Mouse (Mus musculus) urinary bladder, postnatal 14 days (tissue): Measurements from ENCODE around the gene Slc43a3.

ENCODE experiments used
- DNase-seq: peaks from one replicate; pipeline ENCODE4 v3.0.0; 2021; ENCODE audit warnings: low spot score

Slc43a3 gene

DNA sequence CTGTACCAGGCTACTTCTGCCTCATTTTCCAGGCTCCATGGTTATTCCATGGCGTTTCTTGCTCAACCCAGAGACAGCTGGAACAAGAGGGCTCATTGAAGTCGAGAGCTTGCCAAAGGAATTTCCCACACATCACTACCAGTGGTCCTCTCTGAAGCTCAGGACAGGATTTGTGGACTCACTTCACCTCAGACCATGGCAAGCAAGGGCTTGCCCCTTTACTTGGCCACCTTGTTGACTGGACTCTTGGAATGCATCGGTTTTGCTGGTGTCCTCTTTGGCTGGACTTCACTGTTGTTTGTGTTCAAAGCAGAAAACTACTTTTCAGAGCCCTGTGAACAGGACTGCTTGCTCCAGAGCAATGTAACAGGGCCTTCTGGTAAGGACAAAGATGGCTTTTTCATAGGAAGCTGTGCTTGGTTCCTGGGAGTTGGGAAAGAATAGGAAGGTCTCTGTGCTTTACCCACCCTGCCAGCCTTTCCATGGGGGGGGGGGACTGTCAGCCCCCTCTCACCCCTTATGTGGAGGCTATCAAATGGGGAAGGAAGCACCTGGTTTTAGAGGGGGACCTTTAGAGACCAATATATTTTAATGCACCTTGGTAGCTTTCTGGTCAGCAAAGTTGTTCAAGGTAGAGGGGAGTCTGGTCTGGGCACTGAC lies 1.2 kb downstream of the Slc43a3 start:
- no peak for DNase-seq

DNA sequence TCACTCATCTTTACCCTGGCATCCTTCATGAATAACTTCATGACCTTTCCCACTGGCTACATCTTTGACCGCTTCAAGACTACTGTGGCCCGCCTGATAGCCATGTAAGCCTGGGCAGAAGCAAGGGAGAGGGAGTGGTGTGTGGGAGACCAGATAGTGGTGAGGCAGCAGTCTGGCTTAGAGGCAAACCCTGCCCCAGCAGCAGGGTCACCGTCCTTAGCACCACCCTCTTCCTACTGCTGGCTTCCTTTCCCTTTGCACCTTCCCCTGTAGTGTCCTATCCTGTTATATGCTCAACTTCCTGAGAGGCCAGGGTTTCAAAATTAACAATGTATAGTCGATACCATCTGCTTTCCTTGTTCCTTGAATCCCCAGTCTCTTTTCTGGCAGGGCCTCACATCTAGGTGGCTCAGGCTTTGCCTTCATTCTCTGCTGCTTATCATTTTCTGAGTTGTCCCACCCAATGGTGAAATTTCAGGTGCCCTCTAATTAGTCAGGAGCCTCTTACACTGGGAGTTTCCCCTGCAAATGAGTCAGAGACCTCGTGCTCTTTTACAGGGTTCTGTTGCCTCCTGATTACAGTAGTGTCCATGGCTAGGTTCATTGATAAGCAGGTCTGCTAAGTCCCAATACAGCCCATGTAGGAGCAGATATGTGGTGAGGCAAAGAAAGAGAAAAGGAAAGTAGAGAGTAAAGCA lies 2.0 kb downstream of the Slc43a3 start:
- no peak for DNase-seq

DNA sequence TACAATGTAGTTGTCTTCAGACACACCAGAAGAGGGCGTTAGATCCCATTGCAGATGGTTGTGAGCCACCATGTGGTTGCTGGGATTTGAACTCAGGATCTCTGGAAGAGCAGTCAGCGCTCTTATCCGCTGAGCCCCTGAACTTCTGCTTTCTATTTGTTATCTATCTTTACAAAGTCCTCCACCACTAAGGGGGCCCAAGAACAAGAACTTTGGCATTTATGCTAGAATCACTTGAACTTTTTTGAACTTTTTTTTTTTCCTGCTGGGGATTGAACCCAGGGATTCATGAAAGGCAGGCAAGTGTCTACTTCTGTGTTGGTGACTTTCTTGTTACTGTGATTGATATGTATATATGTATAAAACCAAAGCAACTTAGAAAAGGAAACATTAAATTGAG lies 2.9 kb downstream of the Slc43a3 start:
- DNase-seq, result no peak

DNA sequence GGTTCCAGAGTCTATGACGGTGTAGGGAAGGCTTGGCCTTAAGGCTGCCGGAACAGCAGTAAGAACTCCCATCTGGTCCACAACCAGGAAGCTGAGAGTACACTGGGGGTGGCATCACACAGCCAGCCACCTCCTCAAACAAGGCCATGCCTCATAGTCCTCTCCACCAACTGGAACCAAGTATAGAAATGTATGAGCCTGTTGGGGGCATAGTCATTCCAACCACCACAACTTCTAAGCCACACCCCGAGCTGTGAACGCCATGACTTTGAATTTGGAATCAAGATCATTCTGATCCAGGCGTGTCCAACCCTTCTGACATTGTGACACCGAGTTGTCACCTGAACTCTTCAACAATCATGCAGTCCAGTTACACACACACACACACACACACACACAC lies 3.3 kb downstream of the Slc43a3 start:
- no peak for DNase-seq

DNA sequence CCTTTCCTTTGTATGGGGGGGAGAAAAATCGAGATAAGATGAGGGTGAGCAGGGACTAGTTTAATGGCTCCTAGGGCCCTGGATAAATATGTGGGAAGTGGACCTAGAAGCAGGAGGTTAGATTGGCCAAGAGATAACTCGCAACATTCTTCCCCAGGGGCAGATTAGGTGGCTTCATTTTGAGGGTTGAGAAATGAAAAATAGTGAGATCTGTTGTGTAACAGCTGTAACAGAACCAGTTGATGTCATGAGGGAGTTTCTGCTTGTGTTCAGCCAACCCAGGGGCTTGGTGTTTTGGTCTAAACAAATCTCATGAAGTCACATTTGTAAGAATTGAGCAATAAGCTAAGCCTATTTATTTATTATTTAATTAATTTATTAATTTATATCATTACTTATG lies 5.0 kb downstream of the Slc43a3 start:
- DNase-seq, result no peak

DNA sequence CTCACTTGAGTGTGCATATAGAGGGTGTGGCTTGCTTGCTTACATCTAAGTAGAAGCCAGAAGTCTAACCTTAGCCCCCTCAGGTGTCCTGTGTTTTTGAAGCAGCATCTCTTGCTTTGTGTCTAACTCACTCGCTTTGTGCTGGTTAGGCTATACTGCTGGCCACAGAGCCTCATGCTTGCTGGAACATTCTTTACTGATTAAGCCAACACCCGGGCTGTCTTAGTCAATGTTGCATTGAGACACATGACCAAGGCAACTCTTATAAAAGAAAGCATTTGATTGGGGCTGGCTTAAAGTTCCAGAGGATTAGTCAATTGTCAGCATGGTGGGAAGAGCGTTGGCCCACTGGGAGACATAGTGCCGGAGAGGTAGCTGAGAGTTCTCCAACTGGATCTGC lies 5.4 kb downstream of the Slc43a3 start:
- no peak for DNase-seq

DNA sequence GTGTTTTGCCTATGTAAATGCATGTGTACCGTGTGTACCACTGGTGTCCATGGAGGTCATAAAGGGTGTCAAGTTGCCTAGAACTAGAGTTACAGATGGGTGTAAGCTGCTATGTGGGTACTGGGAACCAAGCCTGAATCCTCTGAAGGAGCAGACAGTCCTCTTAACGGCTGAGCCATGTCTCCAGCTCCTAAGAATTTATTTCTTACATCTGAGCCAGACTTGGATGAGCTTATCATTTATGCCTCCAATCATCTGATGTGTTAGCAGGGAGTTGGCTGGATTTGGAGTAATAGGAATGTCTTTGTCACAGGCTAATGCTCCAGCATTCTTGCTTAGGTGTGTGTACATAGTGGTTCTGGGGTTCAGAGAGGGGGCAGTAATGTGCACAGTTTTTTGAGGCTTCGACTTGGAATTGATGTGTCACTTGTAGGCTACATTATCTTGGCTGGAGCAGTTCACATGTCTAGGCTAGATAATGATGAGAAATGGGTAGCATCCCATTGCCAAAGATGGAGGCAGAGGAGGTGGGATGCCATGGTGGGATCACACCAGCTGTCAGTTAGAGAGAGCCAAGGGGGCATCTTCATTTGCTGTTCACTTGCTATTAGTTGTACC lies 10.9 kb downstream of the Slc43a3 start:
- no peak for DNase-seq

DNA sequence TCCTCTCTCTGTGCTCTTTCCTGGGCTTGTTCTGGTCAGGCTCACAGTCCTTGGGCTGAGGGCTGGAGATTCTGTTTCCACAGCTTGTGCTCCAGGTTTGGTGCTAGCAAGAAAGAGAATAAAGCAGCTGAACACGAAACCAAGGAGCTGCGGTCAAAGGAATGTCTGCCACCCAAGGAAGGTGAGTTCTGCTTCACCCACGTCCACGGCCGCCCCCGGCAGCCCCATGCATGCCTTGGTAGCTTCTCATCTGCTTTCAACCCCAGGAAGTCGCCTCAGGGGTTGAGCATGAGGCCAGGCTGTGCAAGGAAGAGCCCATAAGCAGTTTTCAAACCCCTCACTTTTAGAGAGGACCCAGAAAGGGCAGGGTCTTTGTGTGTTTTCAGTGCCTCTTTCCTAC lies 11.9 kb downstream of the Slc43a3 start:
- DNase-seq, result no peak

DNA sequence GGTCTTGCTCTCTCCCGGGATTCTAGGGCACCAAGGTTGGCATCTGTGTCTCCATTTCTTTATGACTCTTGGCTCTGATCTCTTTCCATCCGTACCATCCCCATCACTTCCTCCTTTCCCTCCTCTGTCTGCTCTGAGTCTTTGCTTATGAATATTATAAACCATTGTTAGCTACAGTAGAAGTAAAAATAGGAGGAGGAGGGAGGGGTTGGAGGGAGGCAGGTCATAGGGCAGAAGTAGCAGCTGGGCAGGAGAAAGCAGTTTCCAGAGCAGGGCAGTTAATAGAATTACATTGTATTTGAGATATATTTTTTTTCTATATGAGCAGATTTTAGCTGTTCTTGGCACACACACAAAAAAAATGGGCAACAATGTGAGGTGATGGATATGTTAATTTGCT lies 12.3 kb downstream of the Slc43a3 start:
- no peak for DNase-seq

DNA sequence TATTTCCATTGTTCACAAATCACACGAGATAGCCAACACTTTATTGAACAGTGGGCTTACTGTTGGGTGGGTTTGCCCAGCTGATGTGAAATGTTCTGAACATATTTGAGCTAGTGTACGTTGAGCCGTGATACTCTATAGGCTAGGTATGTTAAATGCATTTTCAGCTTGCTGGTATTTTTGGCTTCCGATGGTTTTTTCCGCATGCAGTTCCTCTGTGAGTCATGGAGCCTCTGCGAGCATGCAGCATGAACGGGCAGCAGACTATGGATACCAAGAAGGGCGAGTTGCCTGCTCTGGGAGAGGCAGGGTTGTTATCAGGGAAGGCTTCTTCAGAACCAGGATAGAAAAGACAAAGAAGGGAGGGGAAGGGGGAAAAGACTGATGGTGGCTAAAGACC lies 14.6 kb downstream of the Slc43a3 start:
- no peak for DNase-seq

DNA sequence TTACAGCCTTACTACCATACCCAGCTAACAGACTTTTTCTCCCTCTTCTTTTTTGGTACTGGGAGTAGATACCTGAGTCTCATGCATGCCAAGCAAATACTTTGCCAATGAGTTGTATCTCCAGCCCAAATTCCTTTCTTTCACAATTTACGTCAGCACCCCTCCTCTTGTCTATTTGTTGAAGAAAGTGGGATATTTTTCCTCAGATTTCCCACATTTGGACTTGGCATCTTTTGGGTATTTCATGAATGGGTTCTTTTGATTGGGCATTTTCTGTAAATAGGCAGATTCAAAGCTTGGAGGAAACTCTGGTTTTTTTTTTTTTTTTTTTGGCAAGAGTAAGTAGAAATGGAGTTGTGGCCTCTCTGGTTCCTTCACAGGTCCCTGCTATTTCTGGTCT lies 15.9 kb downstream of the Slc43a3 start:
- DNase-seq, result no peak

DNA sequence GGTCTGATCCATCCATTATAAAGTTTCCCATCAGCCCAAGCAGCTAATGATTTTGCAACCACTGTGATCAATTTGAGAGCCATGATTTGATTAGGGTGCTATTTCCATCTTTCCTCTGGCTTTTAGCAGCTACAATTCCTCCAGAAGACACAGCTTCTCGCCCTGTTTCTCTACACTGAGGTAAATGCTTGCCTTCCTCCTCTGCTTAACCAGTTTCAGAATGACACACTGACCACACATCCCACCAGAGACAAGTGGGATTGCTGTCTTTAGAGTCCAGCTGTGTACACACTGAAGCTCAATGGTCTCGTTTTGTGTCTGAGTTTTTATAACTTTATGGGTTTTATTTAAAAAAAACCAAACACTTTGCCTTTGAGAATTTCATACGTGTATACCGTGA lies 16.3 kb downstream of the Slc43a3 start:
- DNase-seq, result no peak

DNA sequence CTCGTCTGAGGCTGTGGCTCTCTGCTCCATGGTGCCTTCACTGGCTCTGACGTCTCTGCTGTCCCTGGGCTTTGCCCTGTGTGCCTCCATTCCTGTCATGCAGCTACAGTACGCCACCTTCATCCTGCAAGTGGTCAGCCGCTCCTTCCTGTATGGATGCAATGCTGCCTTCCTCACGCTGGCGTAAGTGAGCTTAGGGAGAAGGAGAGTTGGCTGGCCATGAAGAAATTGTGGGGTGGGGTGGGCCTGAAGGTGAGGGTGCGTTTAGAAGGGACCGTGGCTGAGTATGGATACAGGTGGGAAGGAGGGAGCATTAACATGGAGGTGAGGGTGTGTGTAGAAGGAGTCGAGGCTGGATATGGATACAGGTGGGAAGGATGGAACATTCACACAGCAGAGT lies 19.1 kb downstream of the Slc43a3 start:
- no peak for DNase-seq

DNA sequence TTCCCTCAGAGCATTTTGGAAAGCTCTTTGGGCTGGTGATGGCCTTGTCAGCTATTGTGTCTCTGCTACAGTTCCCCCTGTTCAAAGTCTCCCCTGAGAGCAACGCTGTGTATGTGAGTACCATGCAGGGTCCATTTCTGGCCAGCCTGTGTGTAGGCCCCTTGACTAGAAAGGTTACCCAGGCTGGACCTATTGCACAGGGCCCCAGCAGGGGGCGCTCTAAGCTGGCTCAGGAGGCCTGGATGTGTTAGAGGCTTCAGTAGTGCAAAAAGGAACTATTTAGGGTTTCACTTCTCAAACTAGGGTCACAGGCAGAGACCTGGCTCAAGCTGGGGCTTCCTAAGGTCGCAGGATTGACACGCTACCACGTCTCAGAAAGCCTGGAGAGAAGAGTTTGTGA lies 19.9 kb downstream of the Slc43a3 start:
- DNase-seq, result peak; percentile 46

DNA sequence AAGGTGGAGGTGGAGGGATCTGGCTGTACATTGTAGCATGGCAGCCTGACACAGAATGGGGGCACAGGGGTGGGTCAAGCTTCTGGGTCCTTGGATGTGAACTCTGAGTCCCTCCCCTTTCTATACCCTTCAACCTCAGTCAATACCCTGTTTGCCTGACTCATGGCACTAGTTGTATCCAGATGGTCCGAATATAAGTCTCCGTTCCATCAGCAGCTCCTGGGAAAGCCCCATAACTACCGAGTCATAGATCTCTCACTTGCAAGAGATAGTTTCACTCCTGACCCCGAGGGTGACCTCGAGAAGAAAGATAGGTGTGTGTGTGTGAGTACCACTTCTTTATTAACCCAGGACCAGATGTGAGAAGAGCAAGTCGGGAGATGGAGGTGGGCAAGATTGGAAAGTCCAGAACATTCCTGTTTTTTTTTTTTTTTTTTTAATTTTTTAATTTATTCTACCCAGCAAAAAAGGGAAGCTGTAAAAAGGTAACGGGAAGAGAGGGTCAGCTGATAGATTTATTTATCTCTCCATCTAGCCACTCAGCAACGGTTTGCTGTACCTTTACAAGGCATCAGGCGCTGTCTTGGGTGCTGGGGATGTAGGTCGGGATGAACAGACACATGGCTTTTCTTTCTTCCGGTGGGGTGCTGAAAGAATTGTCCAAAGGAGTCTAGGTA lies 22.3 kb downstream of the Slc43a3 start:
- no peak for DNase-seq

DNA sequence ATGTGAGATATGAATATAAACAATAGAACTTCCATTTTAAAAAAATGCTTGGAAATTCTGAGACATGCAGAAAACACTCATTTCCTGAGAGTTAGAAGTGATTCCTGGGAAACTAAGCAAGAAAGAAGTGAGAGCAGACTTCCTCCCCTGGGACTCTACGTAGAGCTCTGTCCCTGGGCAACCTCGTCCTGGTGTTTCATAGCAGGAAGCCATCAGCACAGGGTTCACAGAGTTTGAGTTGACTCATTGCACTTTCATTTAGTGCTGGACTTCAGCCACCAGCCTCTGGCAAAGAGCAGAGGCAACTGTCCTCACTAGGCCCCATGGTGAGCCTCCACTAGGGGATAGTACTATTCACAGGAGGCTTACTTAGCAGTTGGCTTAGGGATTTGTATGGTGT lies 24.9 kb downstream of the Slc43a3 start:
- peak; percentile 65 for DNase-seq

DNA sequence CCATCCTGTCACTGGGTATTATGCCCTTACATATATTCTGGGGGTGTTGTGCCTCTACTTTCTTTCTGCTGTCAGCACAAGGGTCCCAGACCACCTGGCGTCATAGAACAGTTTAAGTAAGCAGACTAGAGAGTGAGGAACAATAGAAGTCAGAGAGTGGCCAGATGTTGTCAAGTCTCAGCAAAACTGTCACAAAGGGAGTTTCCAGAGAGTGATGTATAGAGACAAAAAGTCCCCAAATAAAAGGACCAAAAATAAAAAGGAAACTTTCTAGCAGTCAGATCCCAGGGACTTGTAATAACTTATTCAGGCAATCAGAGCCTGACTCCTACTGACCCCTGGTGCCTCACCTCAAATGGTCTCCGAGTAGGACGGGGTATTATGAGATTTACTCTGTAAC lies 25.5 kb downstream of the Slc43a3 start:
- no peak for DNase-seq

DNA sequence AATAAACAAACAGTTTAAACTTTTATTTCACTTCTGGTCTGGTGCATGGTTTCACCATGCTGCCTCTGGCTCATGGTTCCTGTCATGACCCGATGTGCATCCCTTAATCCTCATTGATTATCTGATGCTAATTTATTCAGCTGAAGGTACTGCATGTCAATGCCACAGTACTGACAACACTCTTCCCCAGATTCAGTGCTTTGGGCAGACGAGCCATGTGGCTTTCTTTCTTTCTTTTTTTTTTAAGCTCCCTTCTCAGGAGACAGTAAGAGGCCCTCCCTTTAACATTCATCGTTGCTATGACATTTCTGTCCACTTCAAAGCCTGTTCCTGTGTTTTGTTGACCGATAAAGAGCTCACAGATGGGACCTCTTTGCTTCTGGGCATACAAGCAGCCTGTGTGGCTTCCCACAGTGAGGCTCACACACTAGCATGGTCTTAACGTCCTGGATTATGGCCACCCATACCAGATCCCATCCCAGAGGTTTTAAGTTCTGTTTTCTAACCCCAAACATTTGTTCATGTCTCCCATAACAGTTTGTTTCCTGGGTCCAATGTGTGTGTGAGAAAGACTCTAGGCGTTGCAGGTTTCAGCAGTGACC lies 26.6 kb downstream of the Slc43a3 start:
- no peak for DNase-seq

DNA sequence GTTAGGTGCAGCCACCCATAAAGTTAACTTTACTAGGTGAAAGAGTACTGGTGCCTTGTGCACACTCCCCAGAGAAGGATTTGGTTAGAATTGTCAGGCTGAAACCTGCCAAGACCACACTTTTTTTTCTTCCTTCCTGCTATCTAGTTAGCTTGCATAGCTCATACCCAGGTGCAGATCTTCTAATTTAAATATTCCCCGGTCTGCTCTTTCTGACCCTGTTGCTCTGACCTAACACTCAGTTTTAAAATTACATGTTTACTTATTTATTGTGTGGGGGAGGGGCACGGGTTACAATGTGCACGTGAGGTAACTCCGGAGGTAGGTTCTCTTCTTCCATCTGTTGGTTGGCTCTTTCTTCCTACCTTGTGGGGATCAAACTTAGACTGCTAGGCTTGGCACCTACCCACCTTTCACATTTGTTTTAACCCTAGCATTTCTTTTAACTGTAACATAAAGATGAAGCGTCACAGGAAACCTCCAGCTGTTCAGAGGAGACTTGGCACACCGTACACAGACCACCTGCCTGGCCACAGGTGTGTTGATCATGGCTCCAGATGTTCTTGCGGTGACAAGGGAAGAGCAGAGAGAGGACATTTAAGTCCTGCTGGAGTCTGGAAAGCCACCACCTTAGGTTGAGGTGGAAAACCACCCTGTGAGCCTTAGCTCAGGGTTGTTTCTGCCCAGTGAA lies 27.9 kb downstream of the Slc43a3 start:
- no peak for DNase-seq

DNA sequence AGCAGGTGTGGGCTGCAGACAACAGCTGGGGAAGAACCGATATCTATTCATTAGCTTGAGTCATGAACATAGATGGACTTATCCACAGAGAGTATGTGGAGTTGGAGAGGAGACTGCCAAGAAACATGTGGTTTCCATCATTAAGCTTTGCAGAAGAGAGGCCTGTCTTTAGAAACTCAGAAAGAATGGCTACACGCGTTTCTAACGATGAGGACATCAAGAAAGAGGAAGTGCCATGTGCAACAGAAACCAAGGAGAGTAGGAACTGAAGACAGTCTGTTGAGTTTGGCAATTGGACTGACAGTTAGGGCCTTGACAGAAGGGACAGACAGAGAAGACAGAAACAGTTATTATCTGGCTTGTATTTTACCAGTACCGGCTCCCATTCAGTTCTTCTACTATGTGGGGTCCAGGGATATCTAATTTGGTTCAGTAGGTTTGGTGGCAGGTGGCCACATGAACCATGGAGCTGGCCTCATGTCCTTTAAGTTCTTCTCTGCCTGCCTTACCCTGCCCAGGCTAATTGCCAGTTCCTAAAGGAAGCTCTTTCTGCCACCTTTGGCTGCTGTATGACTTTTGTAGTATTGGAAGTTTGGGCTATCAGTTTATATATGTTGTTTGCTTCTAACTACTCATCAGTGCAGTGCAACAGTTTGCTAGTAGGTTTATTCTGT lies 31.1 kb downstream of the Slc43a3 start:
- DNase-seq, result no peak

DNA sequence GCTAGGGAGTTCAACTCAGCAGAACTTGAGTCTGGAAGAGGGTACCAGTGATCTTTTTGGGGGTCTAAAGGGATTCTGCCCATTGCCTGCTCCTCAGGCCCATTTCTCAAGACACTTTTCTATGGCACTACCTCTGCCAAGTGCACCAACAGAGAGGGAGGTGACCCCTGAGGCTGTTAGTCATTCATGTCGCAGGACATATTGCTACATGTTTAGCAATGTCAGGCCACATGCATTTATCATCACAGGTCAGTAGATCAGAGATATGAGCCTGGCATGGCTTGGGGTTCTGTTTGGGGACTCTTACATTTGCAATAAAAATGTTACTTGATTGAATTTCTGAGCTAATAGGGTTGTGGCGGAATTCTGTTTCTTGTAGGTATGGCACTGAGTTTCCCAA lies 39.2 kb downstream of the Slc43a3 start:
- no peak for DNase-seq

DNA sequence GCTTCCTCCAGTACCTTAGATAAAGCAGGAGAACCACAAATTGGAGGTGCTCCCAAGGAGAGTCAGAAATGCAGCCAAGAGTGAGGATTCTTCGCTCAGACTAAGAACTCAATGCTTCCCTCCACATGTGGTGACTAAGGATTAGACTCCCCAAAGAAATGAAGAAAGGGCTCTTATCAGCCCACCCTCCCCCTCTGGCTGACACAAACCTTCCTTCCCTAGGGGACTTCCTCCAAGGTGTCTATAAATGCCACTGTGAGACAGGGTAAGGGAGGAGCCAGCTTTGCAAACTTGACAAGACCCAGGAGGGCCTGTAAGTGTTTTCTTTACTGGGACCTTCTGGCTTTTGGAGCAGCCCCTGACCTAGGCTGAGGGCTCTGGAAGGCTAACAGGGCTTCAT lies 43.8 kb downstream of the Slc43a3 start, which contains the start of gene Prg2:
Gene Prg2, plus strand, starts transcription at position 274 of the 400 bp plus-strand sequence.
- DNase-seq, result no peak
